Mouse (Mus musculus) heart, embryonic 15.5 days (tissue): ENCODE results near the gene Panx2. TPM values are rescaled to one million over a fixed set of nuclear protein-coding genes. Genes with fewer than 3 reads are reported as not detected.
A peak's percentile ranks its signal among the peaks of the same experiment; 100 is the strongest.

Experiments
- ATAC-seq: fragments of 200-750 bp; cut with Nextera tagmentation; replicated peaks from 2 replicates; pipeline ENCODE4 v1.8.0; 2017; ENCODE audit warnings: low read depth, moderate TSS enrichment; ENCODE audit not compliant: insufficient number of reproducible peaks, insufficient read depth, low FRiP score
- H3K27ac ChIP-seq: fragments of 300-500 bp; sonication (generic); 2 replicates; pipeline ENCODE4 v1.5.1; 2015; ENCODE audit warnings: mild to moderate bottlenecking, inconsistent platforms
- H3K27me3 ChIP-seq: fragments of 300-500 bp; sonication (generic); 2 replicates; pipeline ENCODE4 v1.6.1; 2015; ENCODE audit warnings: inconsistent platforms
- H3K36me3 ChIP-seq: fragments of 300-500 bp; sonication (generic); 2 replicates; pipeline ENCODE4 v1.6.1; 2015; ENCODE audit warnings: mild to moderate bottlenecking, inconsistent platforms
- H3K4me1 ChIP-seq: fragments of 300-500 bp; sonication (generic); replicated peaks from 2 replicates; pipeline ENCODE4 v1.6.1; 2015; ENCODE audit warnings: inconsistent platforms
- H3K4me2 ChIP-seq: fragments of 300-500 bp; sonication (generic); 2 replicates; pipeline ENCODE4 v1.6.1; 2015; ENCODE audit warnings: inconsistent platforms, mild to moderate bottlenecking, moderate library complexity
- H3K4me3 ChIP-seq: fragments of 300-500 bp; sonication (generic); 2 replicates; pipeline ENCODE4 v1.5.1; 2015; ENCODE audit warnings: mild to moderate bottlenecking, inconsistent platforms
- H3K9ac ChIP-seq: fragments of 300-500 bp; sonication (generic); 2 replicates; pipeline ENCODE4 v1.6.1; 2015; ENCODE audit warnings: mild to moderate bottlenecking, inconsistent platforms
- H3K9me3 ChIP-seq: fragments of 300-500 bp; sonication (generic); replicated peaks from 2 replicates; pipeline ENCODE4 v1.6.1; 2016; ENCODE audit warnings: inconsistent platforms
- WGBS: fragments of 180-500 bp; shearing (Covaris S2); methylation state at CpG from one replicate; pipeline ENCODE4 v1.1.7; 2015; ENCODE audit warnings: mixed read lengths; 5-methylcytosine and 5-hydroxymethylcytosine counted together
- polyA plus RNA-seq: library from polyadenylated mRNA; unstranded; fragments of >200 nt; fragmentation: Nextera tagmentation; extraction: Ambion mirVana; gene quantifications from 2 replicates; pipeline ENCODE4 v1.2.1, GENCODE M21; 2015

Panx2 gene
- polyA plus RNA-seq, result 1.5 and 1.7 TPM in 2 replicates

- H3K9ac ChIP-seq, result peak within 1 kb of the TSS; percentile 70
- H3K36me3 ChIP-seq, result no peaks in the 10 kb centered on the region; the same call in 1 of the 2 replicates
- H3K4me1 ChIP-seq, result peaks cover 12% of the 10 kb centered on the region
- 1% methylated on average over 37 of the region's 57 CpGs for WGBS
- H3K4me3 ChIP-seq, result peak within 1 kb of the TSS; percentile 67
- H3K27ac ChIP-seq, result 0 out of 2 replicates have a peak within 1 kb of the TSS, but pooled peaks have one; percentile 33
- no peak for ATAC-seq
- peaks cover 63% of the 10 kb centered on the region for H3K27me3 ChIP-seq
- peak within 1 kb of the TSS; percentile 84 for H3K4me2 ChIP-seq
- no peaks in the 10 kb centered on the region for H3K9me3 ChIP-seq
Observed at GRCm38 (mm10) chr15:89059161-89059931, at the start of gene Panx2. Gene Panx2 (plus strand): TSS chr15:89059734.

- no peak overlapping the region for H3K27ac ChIP-seq
- 70% methylated on average over 3 of the region's 3 CpGs for WGBS
- peaks cover 19% of the 10 kb centered on the region for H3K4me1 ChIP-seq
- H3K4me2 ChIP-seq, result no peak overlapping the region
- no peak overlapping the region for H3K4me3 ChIP-seq
- no peaks in the 10 kb centered on the region for H3K36me3 ChIP-seq
- no peak for ATAC-seq
- no peak overlapping the region for H3K9ac ChIP-seq
- no peaks in the 10 kb centered on the region for H3K27me3 ChIP-seq
- no peaks in the 10 kb centered on the region for H3K9me3 ChIP-seq
Observed at GRCm38 (mm10) chr15:89016722-89017121, 42.8 kb upstream of the Panx2 start.

- peak overlapping the region; percentile 48 for H3K4me3 ChIP-seq
- H3K27me3 ChIP-seq, result no peaks in the 10 kb centered on the region
- ATAC-seq, result peak; percentile 83
- WGBS, result 14% methylated on average over 7 of the region's 7 CpGs
- peak overlapping the region; percentile 45; the same call in 1 of the 2 replicates for H3K9ac ChIP-seq
- H3K4me2 ChIP-seq, result peak overlapping the region; percentile 63
- no peaks in the 10 kb centered on the region; the same call in 1 of the 2 replicates for H3K36me3 ChIP-seq
- H3K27ac ChIP-seq, result peak overlapping the region; percentile 95
- no peaks in the 10 kb centered on the region for H3K9me3 ChIP-seq
- peaks cover 24% of the 10 kb centered on the region for H3K4me1 ChIP-seq
Observed at GRCm38 (mm10) chr15:89020085-89020484, 39.4 kb upstream of the Panx2 start.

GRCm38 (mm10) chr15:89020492-89020891, 39.0 kb upstream of the Panx2 start:
- H3K9me3 ChIP-seq, result no peaks in the 10 kb centered on the region
- H3K27ac ChIP-seq, result peak overlapping the region; percentile 95
- H3K4me2 ChIP-seq, result peak overlapping the region; percentile 63
- H3K9ac ChIP-seq, result peak overlapping the region; percentile 45
- no peaks in the 10 kb centered on the region; the same call in 1 of the 2 replicates for H3K36me3 ChIP-seq
- peaks cover 21% of the 10 kb centered on the region for H3K4me1 ChIP-seq
- no peaks in the 10 kb centered on the region for H3K27me3 ChIP-seq
- WGBS, result 38% methylated on average over 7 of the region's 7 CpGs
- peak overlapping the region; percentile 48 for H3K4me3 ChIP-seq
- ATAC-seq, result peak; percentile 41; the same call in 1 of the 2 replicates

GRCm38 (mm10) chr15:89044381-89044780, 15.2 kb upstream of the Panx2 start:
- no peak for ATAC-seq

GRCm38 (mm10) chr15:89046356-89046755, 13.2 kb upstream of the Panx2 start:
- Histone ChIP-seq H3K27me3 (no peaks in the 10 kb centered on the region), H3K4me2 (no peak overlapping the region), H3K9ac (no peak overlapping the region), H3K4me3 (no peak overlapping the region), H3K36me3 (peaks cover 16% of the 10 kb centered on the region; the same call in 1 of the 2 replicates), H3K4me1 (no peaks in the 10 kb centered on the region), H3K9me3 (no peaks in the 10 kb centered on the region), H3K27ac (no peak overlapping the region)
- 65% methylated on average over 4 of the region's 4 CpGs for WGBS
- no peak for ATAC-seq

More at GRCm38 (mm10) chr15:89044381-89044780, 15.2 kb upstream of the Panx2 start:
- Histone ChIP-seq H3K27me3 (no peaks in the 10 kb centered on the region), H3K4me3 (no peak overlapping the region), H3K36me3 (peaks cover 16% of the 10 kb centered on the region; the same call in 1 of the 2 replicates), H3K4me2 (no peak overlapping the region), H3K9me3 (no peaks in the 10 kb centered on the region), H3K9ac (no peak overlapping the region), H3K4me1 (no peaks in the 10 kb centered on the region), H3K27ac (no peak overlapping the region)
- 74% methylated on average over 5 of the region's 5 CpGs for WGBS

GRCm38 (mm10) chr15:89054666-89055065, 4.9 kb upstream of the Panx2 start:
- Histone ChIP-seq H3K4me1 (peaks cover 7% of the 10 kb centered on the region), H3K9me3 (no peaks in the 10 kb centered on the region), H3K27me3 (peaks cover 21% of the 10 kb centered on the region), H3K27ac (no peak overlapping the region), H3K36me3 (peaks cover 3% of the 10 kb centered on the region; the same call in 1 of the 2 replicates), H3K4me2 (no peak overlapping the region), H3K4me3 (no peak overlapping the region), H3K9ac (no peak overlapping the region)
- 86% methylated on average over 7 of the region's 7 CpGs for WGBS
- ATAC-seq, result no peak

GRCm38 (mm10) chr15:89058736-89059135, 798 bp upstream of the Panx2 start:
- H3K27me3 ChIP-seq, result peaks cover 59% of the 10 kb centered on the region
- peak overlapping the region; percentile 67 for H3K4me3 ChIP-seq
- WGBS, result 25% methylated on average over 6 of the region's 6 CpGs
- H3K4me2 ChIP-seq, result peak overlapping the region; percentile 84
- H3K36me3 ChIP-seq, result peaks cover 2% of the 10 kb centered on the region; the same call in 1 of the 2 replicates
- peaks cover 12% of the 10 kb centered on the region for H3K4me1 ChIP-seq
- no peak overlapping the region for H3K27ac ChIP-seq
- ATAC-seq, result no peak
- H3K9me3 ChIP-seq, result no peaks in the 10 kb centered on the region
- H3K9ac ChIP-seq, result peak overlapping the region; percentile 70; the same call in 1 of the 2 replicates

GRCm38 (mm10) chr15:89060032-89060681, 623 bp downstream of the Panx2 start:
- ATAC-seq, result no peak
- Histone ChIP-seq H3K4me3 (peak overlapping the region; percentile 67), H3K4me2 (peak overlapping the region; percentile 84), H3K36me3 (no peaks in the 10 kb centered on the region; the same call in 1 of the 2 replicates), H3K9me3 (no peaks in the 10 kb centered on the region), H3K27me3 (peaks cover 63% of the 10 kb centered on the region), H3K9ac (peak overlapping the region; percentile 70), H3K27ac (0 out of 2 replicates have a peak overlapping the region, but pooled peaks have one; percentile 33), H3K4me1 (peaks cover 12% of the 10 kb centered on the region)
- WGBS, result 2% methylated on average over 43 of the region's 48 CpGs

GRCm38 (mm10) chr15:89060811-89061460, 1.4 kb downstream of the Panx2 start:
- no peak for ATAC-seq
- H3K4me2 ChIP-seq, result peak overlapping the region; percentile 84
- WGBS, result 87% methylated on average over 12 of the region's 12 CpGs

More at GRCm38 (mm10) chr15:89060811-89061460, 1.4 kb downstream of the Panx2 start:
- Histone ChIP-seq H3K9me3 (no peaks in the 10 kb centered on the region), H3K4me3 (no peak overlapping the region), H3K27me3 (peaks cover 69% of the 10 kb centered on the region), H3K36me3 (no peaks in the 10 kb centered on the region), H3K27ac (no peak overlapping the region), H3K9ac (no peak overlapping the region), H3K4me1 (peaks cover 12% of the 10 kb centered on the region)
